ENCODE assay signal across 10 mouse cellular contexts in genomic region chr9:71092038-71092437, GRCm38 (mm10).
DNase-seq lines count a peak whose midpoint lies in the region; ATAC-seq and TF ChIP-seq lines count a peak whose summit lies in the region.
"Had no signal": no experiment of that assay in that cellular context is flagged by ENCODE, and none has a peak within 500 bp of the region (broad histone marks: within the 10 kb centered on the region; RNA-seq: fewer than 3 reads in every experiment).

No protein-coding gene starts in this region.

- no peak overlapping the region for H3K27ac ChIP-seq in heart, postnatal 0 days (ENCODE audit: low read depth)
- no peak overlapping the region for H3K27ac ChIP-seq in heart, embryonic 10.5 days
- H3K27ac ChIP-seq: embryonic facial prominence, embryonic 13.5 days; liver, embryonic 15.5 days had no signal

- H3K36me3 ChIP-seq in heart, postnatal 0 days (replicated peaks; ENCODE audit: control insufficient read depth, insufficient read depth, low read length) = no peaks in the 10 kb centered on the region
- no peaks in the 10 kb centered on the region for H3K36me3 ChIP-seq in heart, embryonic 10.5 days
- H3K36me3 ChIP-seq: embryonic facial prominence, embryonic 13.5 days; liver, embryonic 15.5 days had no signal

- TF ChIP-seq EP300 in heart, postnatal 0 days (IDR thresholded peaks at IDR 0.05; ENCODE audit: low read depth) = no peak

- no peak overlapping the region for H3K4me2 ChIP-seq in heart, postnatal 0 days (ENCODE audit: low read depth, low read length)
- H3K4me2 ChIP-seq: embryonic facial prominence, embryonic 13.5 days; liver, embryonic 15.5 days had no signal

- TF ChIP-seq CTCF in heart, postnatal 0 days (IDR thresholded peaks at IDR 0.05; ENCODE audit: low read depth) = peak; percentile 55

- H3K9ac ChIP-seq in heart, postnatal 0 days (replicated peaks; ENCODE audit: low read depth, low read length) = no peak overlapping the region
- H3K9ac ChIP-seq: embryonic facial prominence, embryonic 13.5 days; liver, embryonic 15.5 days had no signal

- no peak overlapping the region for H3K4me3 ChIP-seq in heart, postnatal 0 days (ENCODE audit: low read depth, low read length)
- no peak overlapping the region for H3K4me3 ChIP-seq in heart, embryonic 10.5 days
- H3K4me3 ChIP-seq: embryonic facial prominence, embryonic 13.5 days; liver, embryonic 15.5 days had no signal

- no peaks in the 10 kb centered on the region for H3K27me3 ChIP-seq in heart, postnatal 0 days (ENCODE audit: control insufficient read depth, insufficient read depth, low read length)
- no peaks in the 10 kb centered on the region for H3K27me3 ChIP-seq in heart, embryonic 10.5 days (ENCODE audit: insufficient read depth, poor library complexity, severe bottlenecking)
- H3K27me3 ChIP-seq: embryonic facial prominence, embryonic 13.5 days; liver, embryonic 15.5 days had no signal

- H3K4me1 ChIP-seq in heart, postnatal 0 days (ENCODE audit: control insufficient read depth, insufficient read depth) = no peaks in the 10 kb centered on the region
- H3K4me1 ChIP-seq in heart, embryonic 10.5 days = no peaks in the 10 kb centered on the region
- H3K4me1 ChIP-seq: embryonic facial prominence, embryonic 13.5 days; liver, embryonic 15.5 days had no signal

- H3K9me3 ChIP-seq in heart, postnatal 0 days (replicated peaks; ENCODE audit: control insufficient read depth, low read length) = no peaks in the 10 kb centered on the region
- no peaks in the 10 kb centered on the region for H3K9me3 ChIP-seq in heart, embryonic 10.5 days
- H3K9me3 ChIP-seq: embryonic facial prominence, embryonic 13.5 days; liver, embryonic 15.5 days had no signal

- no peak for DNase-seq in heart, postnatal 0 days (ENCODE audit: low spot score)
- DNase-seq in heart, embryonic 10.5 days (ENCODE audit: low spot score) = no peak
- DNase-seq in 3T3-L1 (ENCODE audit: low read depth, low spot score) (peak; percentile 76), MEL-GATA-1-ER (ENCODE audit: extremely low read depth, low read depth) (peak; percentile 21)
- DNase-seq in cerebellum, postnatal 14 days = peak; percentile 82 to 84
- DNase-seq in kidney, postnatal 10 days = peak; percentile 64
- no peak for DNase-seq in frontal cortex, postnatal 10 days (ENCODE audit: low spot score in 2 of 2)

- WGBS in heart, postnatal 0 days = 71% methylated on average over 5 of the region's 5 CpGs
- whole genome bisulfite sequencing in heart, embryonic 10.5 days = 82% methylated on average over 5 of the region's 5 CpGs

- ATAC-seq in heart, postnatal 0 days (ENCODE audit: insufficient read depth, low read depth) = no peak
- ATAC-seq in monocyte, adult 5-6 weeks (replicated peaks; ENCODE audit: insufficient number of reproducible peaks, low FRiP score, low TSS enrichment, poor library complexity, severe bottlenecking) = 0 out of 2 replicates have a peak, but pooled peaks have one; percentile 53

Comparison
In these comparisons a context has a peak if more than half of its experiments do, and no peak if none do; other contexts are left out.
1. DNase-seq: peak in 3T3-L1 (single experiment), MEL-GATA-1-ER (single experiment), cerebellum, postnatal 14 days (2 of 2) and kidney, postnatal 10 days (single experiment); none in heart, postnatal 0 days (single experiment), heart, embryonic 10.5 days (single experiment) and frontal cortex, postnatal 10 days (0 of 2).